Mouse (Mus musculus): ENCODE results near the gene Cdh8. TPM values are rescaled to one million over a fixed set of nuclear protein-coding genes. Genes with fewer than 3 reads are reported as not detected.

Cdh8 gene
- polyA plus RNA-seq, 1 experiment from 2014 or later: 3.3 TPM

- Histone ChIP-seq H3K27ac (replicated peaks; ENCODE audit: low read depth, low read length) (no peak overlapping the region), H3K9me3 (ENCODE audit: control insufficient read depth, low read length) (no peaks in the 10 kb centered on the region), H3K4me2 (ENCODE audit: low read depth, low read length) (no peak overlapping the region), H3K27me3 (replicated peaks; ENCODE audit: control insufficient read depth, insufficient read depth, low read length) (no peaks in the 10 kb centered on the region), H3K4me3 (ENCODE audit: low read depth, low read length) (no peak overlapping the region), H3K4me1 (ENCODE audit: control insufficient read depth, insufficient read depth, low read length) (no peaks in the 10 kb centered on the region), H3K36me3 (ENCODE audit: control insufficient read depth, insufficient read depth, low read length) (no peaks in the 10 kb centered on the region), H3K9ac (ENCODE audit: low read depth, low read length) (no peak overlapping the region)
- no peak for ATAC-seq (ENCODE audit: low read depth)
- WGBS: 60% methylated on average over 1 of the region's 1 CpGs
- DNase-seq (ENCODE audit: low spot score): peak; percentile 11
These were observed 77.0 kb downstream of the Cdh8 start for GRCm38 (mm10) chr8:99339310-99339709.

DNA sequence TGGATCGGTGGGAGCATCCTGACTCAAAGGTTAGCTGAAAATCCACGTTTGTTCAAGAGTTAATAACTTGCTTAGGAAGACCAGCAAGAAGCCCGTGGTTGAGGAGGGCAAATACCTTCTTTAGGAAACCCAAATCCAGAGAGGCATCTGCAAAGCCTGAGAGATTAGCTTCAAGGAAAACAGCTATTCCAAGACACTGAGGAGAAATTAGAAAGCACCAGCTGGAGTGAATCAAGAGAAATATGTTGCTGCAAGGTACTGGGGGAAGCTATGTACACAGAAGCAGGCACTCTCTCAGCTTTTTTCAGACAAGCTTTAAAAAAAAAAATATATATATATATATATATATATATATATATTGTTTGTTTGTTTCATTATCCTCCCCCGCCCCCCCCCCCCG lies 88.7 kb downstream of the Cdh8 start:
- no peaks in the 10 kb centered on the region for H3K27me3 ChIP-seq (replicated peaks; ENCODE audit: control insufficient read depth, insufficient read depth, low read length)
- WGBS: 57% methylated on average over 5 of the region's 5 CpGs
- no peaks in the 10 kb centered on the region for H3K4me1 ChIP-seq (ENCODE audit: control insufficient read depth, insufficient read depth, low read length)
- H3K9me3 ChIP-seq (ENCODE audit: control insufficient read depth, low read length): no peaks in the 10 kb centered on the region
- ATAC-seq (ENCODE audit: low read depth): no peak
- no peak for DNase-seq (ENCODE audit: low spot score)
- H3K4me3 ChIP-seq (ENCODE audit: low read depth, low read length): no peak overlapping the region
- no peaks in the 10 kb centered on the region for H3K36me3 ChIP-seq (ENCODE audit: control insufficient read depth, insufficient read depth, low read length)
- H3K9ac ChIP-seq (ENCODE audit: low read depth, low read length): no peak overlapping the region
- no peak overlapping the region for H3K4me2 ChIP-seq (ENCODE audit: low read depth, low read length)
- H3K27ac ChIP-seq (replicated peaks; ENCODE audit: low read depth, low read length): no peak overlapping the region

DNA sequence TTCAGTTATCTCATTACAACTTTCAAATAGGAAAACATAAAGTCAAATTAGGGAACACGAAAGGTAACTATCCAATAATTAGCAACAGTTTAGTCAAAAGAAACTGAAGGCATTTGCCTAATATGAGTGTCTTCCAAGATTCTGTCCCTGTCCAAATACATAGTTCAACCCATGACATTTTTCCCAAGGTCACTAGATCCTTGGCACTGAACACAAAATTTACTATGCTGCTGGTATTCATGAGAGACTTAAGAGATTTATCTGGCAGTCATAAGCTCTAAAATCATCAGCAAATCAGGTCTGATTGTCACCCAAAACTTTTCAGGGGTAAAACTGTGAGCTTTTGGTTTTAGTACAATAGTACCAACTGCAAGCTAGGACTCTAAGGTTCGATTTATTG lies 101.7 kb downstream of the Cdh8 start:
- Histone ChIP-seq H3K27me3 (replicated peaks; ENCODE audit: control insufficient read depth, insufficient read depth, low read length) (no peaks in the 10 kb centered on the region), H3K27ac (replicated peaks; ENCODE audit: low read depth, low read length) (no peak overlapping the region), H3K4me1 (ENCODE audit: control insufficient read depth, insufficient read depth, low read length) (no peaks in the 10 kb centered on the region), H3K36me3 (ENCODE audit: control insufficient read depth, insufficient read depth, low read length) (no peaks in the 10 kb centered on the region), H3K9me3 (ENCODE audit: control insufficient read depth, low read length) (no peaks in the 10 kb centered on the region), H3K4me3 (ENCODE audit: low read depth, low read length) (no peak overlapping the region), H3K4me2 (ENCODE audit: low read depth, low read length) (no peak overlapping the region), H3K9ac (ENCODE audit: low read depth, low read length) (no peak overlapping the region)
- DNase-seq (ENCODE audit: low spot score) (no peak), ATAC-seq (ENCODE audit: low read depth) (no peak)
- 83% methylated on average over 2 of the region's 2 CpGs for WGBS

DNA sequence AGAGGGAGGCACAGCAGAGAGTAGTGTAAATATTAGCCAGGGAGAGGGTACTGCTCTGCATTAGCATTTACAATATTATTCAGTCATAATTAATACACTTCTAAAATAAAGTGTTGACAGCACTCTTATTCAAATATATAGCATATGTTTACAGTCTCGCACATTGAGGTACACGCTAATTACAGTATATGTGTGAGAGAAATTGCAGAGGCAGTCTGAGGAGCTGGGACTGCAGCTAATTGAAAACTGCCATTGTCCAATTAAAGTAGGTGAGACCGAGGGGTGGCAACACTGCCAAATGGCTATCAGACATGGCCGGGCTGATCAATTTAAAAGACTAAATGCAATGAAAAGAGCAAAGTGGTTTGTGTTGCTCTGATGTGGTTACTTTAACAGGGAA lies 112.1 kb downstream of the Cdh8 start:
- 73% methylated on average over 4 of the region's 4 CpGs for WGBS

GRCm38 (mm10) chr8:99290201-99290600 lies 126.1 kb downstream of the Cdh8 start:
- WGBS: 83% methylated on average over 1 of the region's 1 CpGs
- H3K4me1 ChIP-seq (ENCODE audit: control insufficient read depth, insufficient read depth, low read length): no peaks in the 10 kb centered on the region
- ATAC-seq (ENCODE audit: low read depth): no peak

More for the DNA sequence above, 112.1 kb downstream of the Cdh8 start:
- no peak overlapping the region for H3K27ac ChIP-seq (replicated peaks; ENCODE audit: low read depth, low read length)
- H3K9ac ChIP-seq (ENCODE audit: low read depth, low read length): no peak overlapping the region
- ATAC-seq (ENCODE audit: low read depth) (no peak), DNase-seq (ENCODE audit: low spot score) (no peak)
- H3K9me3 ChIP-seq (ENCODE audit: control insufficient read depth, low read length): no peaks in the 10 kb centered on the region
- H3K36me3 ChIP-seq (ENCODE audit: control insufficient read depth, insufficient read depth, low read length): no peaks in the 10 kb centered on the region
- no peak overlapping the region for H3K4me3 ChIP-seq (ENCODE audit: low read depth, low read length)
- no peaks in the 10 kb centered on the region for H3K4me1 ChIP-seq (ENCODE audit: control insufficient read depth, insufficient read depth, low read length)
- no peak overlapping the region for H3K4me2 ChIP-seq (ENCODE audit: low read depth, low read length)
- H3K27me3 ChIP-seq (replicated peaks; ENCODE audit: control insufficient read depth, insufficient read depth, low read length): no peaks in the 10 kb centered on the region

DNA sequence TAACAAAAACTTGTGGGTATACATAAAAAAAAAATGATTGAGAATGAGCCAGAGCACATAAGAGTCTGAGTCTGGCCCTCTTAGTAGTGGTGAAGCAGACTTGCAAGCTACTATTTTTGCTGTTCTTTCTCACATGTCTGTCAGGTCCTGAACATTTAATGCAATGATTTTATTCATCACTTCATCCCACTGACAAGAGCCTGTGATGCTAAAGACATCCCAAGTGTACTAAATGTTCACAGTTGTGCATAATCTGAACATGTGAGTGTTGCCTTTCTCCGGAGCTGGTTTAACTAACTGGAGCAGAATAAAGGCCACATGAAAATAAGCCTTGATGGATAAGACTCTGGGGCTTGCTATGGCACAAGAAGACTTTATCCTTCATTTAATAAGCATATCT lies 131.2 kb downstream of the Cdh8 start:
- no peak overlapping the region for H3K27ac ChIP-seq (replicated peaks; ENCODE audit: low read depth, low read length)
- no peaks in the 10 kb centered on the region for H3K36me3 ChIP-seq (ENCODE audit: control insufficient read depth, insufficient read depth, low read length)
- ATAC-seq (ENCODE audit: low read depth) (no peak), DNase-seq (ENCODE audit: low spot score) (no peak)
- H3K4me3 ChIP-seq (ENCODE audit: low read depth, low read length): no peak overlapping the region
- no peaks in the 10 kb centered on the region for H3K4me1 ChIP-seq (ENCODE audit: control insufficient read depth, insufficient read depth, low read length)
- WGBS: 76% methylated on average over 1 of the region's 1 CpGs
- H3K4me2 ChIP-seq (ENCODE audit: low read depth, low read length): no peak overlapping the region
- no peaks in the 10 kb centered on the region for H3K9me3 ChIP-seq (ENCODE audit: control insufficient read depth, low read length)
- H3K27me3 ChIP-seq (replicated peaks; ENCODE audit: control insufficient read depth, insufficient read depth, low read length): no peaks in the 10 kb centered on the region
- no peak overlapping the region for H3K9ac ChIP-seq (ENCODE audit: low read depth, low read length)

More at GRCm38 (mm10) chr8:99290201-99290600, 126.1 kb downstream of the Cdh8 start:
- Histone ChIP-seq H3K4me3 (ENCODE audit: low read depth, low read length) (no peak overlapping the region), H3K9me3 (ENCODE audit: control insufficient read depth, low read length) (no peaks in the 10 kb centered on the region), H3K27ac (replicated peaks; ENCODE audit: low read depth, low read length) (no peak overlapping the region), H3K36me3 (ENCODE audit: control insufficient read depth, insufficient read depth, low read length) (no peaks in the 10 kb centered on the region), H3K9ac (ENCODE audit: low read depth, low read length) (no peak overlapping the region), H3K4me2 (ENCODE audit: low read depth, low read length) (no peak overlapping the region), H3K27me3 (replicated peaks; ENCODE audit: control insufficient read depth, insufficient read depth, low read length) (no peaks in the 10 kb centered on the region)
- DNase-seq (ENCODE audit: low spot score): no peak

GRCm38 (mm10) chr8:99280375-99280774 lies 135.9 kb downstream of the Cdh8 start:
- no peak overlapping the region for H3K27ac ChIP-seq (replicated peaks; ENCODE audit: low read depth, low read length)
- H3K9ac ChIP-seq (ENCODE audit: low read depth, low read length): no peak overlapping the region
- ATAC-seq (ENCODE audit: low read depth) (no peak), DNase-seq (ENCODE audit: low spot score) (no peak)
- no peak overlapping the region for H3K4me2 ChIP-seq (ENCODE audit: low read depth, low read length)
- H3K9me3 ChIP-seq (ENCODE audit: control insufficient read depth, low read length): no peaks in the 10 kb centered on the region
- H3K27me3 ChIP-seq (replicated peaks; ENCODE audit: control insufficient read depth, insufficient read depth, low read length): no peaks in the 10 kb centered on the region
- no peaks in the 10 kb centered on the region for H3K4me1 ChIP-seq (ENCODE audit: control insufficient read depth, insufficient read depth, low read length)
- no peaks in the 10 kb centered on the region for H3K36me3 ChIP-seq (ENCODE audit: control insufficient read depth, insufficient read depth, low read length)
- no peak overlapping the region for H3K4me3 ChIP-seq (ENCODE audit: low read depth, low read length)

- no peaks in the 10 kb centered on the region for H3K4me1 ChIP-seq (ENCODE audit: control insufficient read depth, insufficient read depth, low read length)
- no peak overlapping the region for H3K4me3 ChIP-seq (ENCODE audit: low read depth, low read length)
- no peaks in the 10 kb centered on the region for H3K36me3 ChIP-seq (ENCODE audit: control insufficient read depth, insufficient read depth, low read length)
- 73% methylated on average over 3 of the region's 3 CpGs for WGBS
- H3K27me3 ChIP-seq (replicated peaks; ENCODE audit: control insufficient read depth, insufficient read depth, low read length): no peaks in the 10 kb centered on the region
- no peak overlapping the region for H3K4me2 ChIP-seq (ENCODE audit: low read depth, low read length)
- no peak for ATAC-seq (ENCODE audit: low read depth)
- H3K27ac ChIP-seq (replicated peaks; ENCODE audit: low read depth, low read length): no peak overlapping the region
- no peak for DNase-seq (ENCODE audit: low spot score)
- no peak overlapping the region for H3K9ac ChIP-seq (ENCODE audit: low read depth, low read length)
- no peaks in the 10 kb centered on the region for H3K9me3 ChIP-seq (ENCODE audit: control insufficient read depth, low read length)
These were observed 149.1 kb downstream of the Cdh8 start for GRCm38 (mm10) chr8:99267133-99267532.

GRCm38 (mm10) chr8:99234372-99234771 lies 181.9 kb downstream of the Cdh8 start:
- no peak for ATAC-seq (ENCODE audit: low read depth)
- no peak overlapping the region for H3K9ac ChIP-seq (ENCODE audit: low read depth, low read length)
- H3K4me2 ChIP-seq (ENCODE audit: low read depth, low read length): no peak overlapping the region
- no peaks in the 10 kb centered on the region for H3K4me1 ChIP-seq (ENCODE audit: control insufficient read depth, insufficient read depth, low read length)
- DNase-seq (ENCODE audit: low spot score): peak; percentile 2
- 79% methylated on average over 4 of the region's 4 CpGs for WGBS
- no peaks in the 10 kb centered on the region for H3K36me3 ChIP-seq (ENCODE audit: control insufficient read depth, insufficient read depth, low read length)
- no peaks in the 10 kb centered on the region for H3K27me3 ChIP-seq (replicated peaks; ENCODE audit: control insufficient read depth, insufficient read depth, low read length)
- H3K9me3 ChIP-seq (ENCODE audit: control insufficient read depth, low read length): no peaks in the 10 kb centered on the region
- no peak overlapping the region for H3K27ac ChIP-seq (replicated peaks; ENCODE audit: low read depth, low read length)
- H3K4me3 ChIP-seq (ENCODE audit: low read depth, low read length): no peak overlapping the region
